Mouse (Mus musculus): ENCODE data around the gene Sox13.

DNA sequence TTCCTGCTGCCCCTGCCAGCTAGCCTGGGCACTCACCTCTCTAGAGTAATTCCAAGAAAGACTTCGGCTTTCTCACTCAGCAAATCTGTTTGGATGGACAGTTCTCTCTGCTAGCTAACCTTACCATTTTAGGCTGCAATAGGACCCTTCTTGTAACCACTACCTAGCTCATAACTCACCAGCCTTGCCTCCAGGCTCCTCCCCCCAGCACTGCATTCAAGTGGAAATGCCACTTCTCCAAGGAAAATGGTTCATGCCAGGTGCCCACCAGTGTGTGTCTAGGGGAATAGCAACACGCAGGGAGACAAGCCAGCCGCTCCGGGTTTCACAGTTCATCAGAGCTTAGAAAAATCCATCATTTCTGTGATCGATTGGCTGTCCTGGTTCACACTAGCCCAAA is 46.6 kb downstream of the Sox13 start:
- TF ChIP-seq CTCF (IDR thresholded peaks at IDR 0.05; ENCODE audit: extremely low read depth, insufficient read length, insufficient replicate concordance, low read depth, low read length) (no peak), POLR2A (IDR thresholded peaks at IDR 0.05; ENCODE audit: low read depth, low read length) (no peak)

All from small intestine, adult 2 months (tissue).